Mouse (Mus musculus): ENCODE measurements at regions not wholly inside any gene's neighbourhood (a gene's known extent, or its start where the extent isn't known, plus 50 kb on each side); places are given as distances from the start of the nearest gene placed in this dataset.

DNA sequence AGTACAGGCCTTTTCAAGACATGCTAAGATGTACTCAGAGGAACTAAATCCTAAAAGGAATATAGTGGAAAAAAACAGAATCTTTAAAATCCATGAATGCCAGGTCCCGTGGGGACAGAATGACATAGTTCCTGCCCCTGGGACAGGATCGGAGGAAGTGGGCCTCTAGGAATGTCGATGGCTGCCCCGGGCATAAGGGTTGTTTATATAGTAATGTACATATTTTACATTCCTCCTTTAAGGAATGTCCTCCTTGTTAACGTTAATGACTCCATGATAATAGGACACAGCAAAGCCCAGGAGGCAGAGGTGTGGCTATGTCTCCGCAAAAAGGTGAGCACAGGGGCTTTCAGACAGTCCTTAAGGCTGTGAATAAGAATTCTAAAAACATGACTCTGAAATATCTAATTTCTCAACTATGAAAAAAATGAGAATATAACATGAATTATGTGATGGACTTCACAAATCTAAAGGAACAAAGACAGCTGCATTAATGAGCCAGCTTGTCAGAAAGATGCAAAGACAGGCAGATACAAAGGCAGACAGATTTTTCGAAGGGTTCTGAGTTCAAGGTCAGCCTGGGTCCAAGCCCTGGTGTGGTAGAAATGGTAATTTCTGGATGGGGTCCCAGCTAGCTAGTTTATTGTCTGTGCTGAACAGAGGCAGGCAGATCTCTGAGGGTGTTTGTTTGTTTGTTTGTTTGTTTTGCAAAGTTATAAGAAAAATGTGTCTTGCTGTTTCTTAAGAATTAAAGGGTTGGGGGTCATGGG is 111.3 kb upstream of the Pcgf5 start:
- Histone ChIP-seq H3K4me3 (replicated peaks) (no peak overlapping the region), H3K9me3 (no peaks in the 10 kb centered on the region), H3K9ac (no peak overlapping the region), H3K4me1 (0 out of 2 replicates have a peak, but pooled peaks cover 3% of the 10 kb centered on the region), H3K27me3 (replicated peaks) (no peaks in the 10 kb centered on the region), H3K4me2 (no peak overlapping the region), H3K27ac (no peak overlapping the region), H3K36me3 (no peaks in the 10 kb centered on the region)
- 21% methylated on average over 7 of the region's 7 CpGs for WGBS
- ATAC-seq (ENCODE audit: insufficient read depth, low FRiP score, low read depth), result no peak

GRCm38 (mm10) chr19:36237751-36238150 is 110.4 kb upstream of the Pcgf5 start:
- no peaks in the 10 kb centered on the region for H3K9me3 ChIP-seq
- H3K27me3 ChIP-seq (replicated peaks), result no peaks in the 10 kb centered on the region
- WGBS, result 49% methylated on average over 3 of the region's 3 CpGs
- ATAC-seq (ENCODE audit: insufficient read depth, low FRiP score, low read depth), result no peak
- no peaks in the 10 kb centered on the region for H3K36me3 ChIP-seq
- no peak overlapping the region for H3K4me2 ChIP-seq
- no peak overlapping the region for H3K4me3 ChIP-seq (replicated peaks)
- H3K4me1 ChIP-seq, result 0 out of 2 replicates have a peak, but pooled peaks cover 3% of the 10 kb centered on the region
- H3K27ac ChIP-seq, result no peak overlapping the region
- no peak overlapping the region for H3K9ac ChIP-seq

- Histone ChIP-seq H3K4me3 (replicated peaks) (no peak overlapping the region), H3K27ac (no peak overlapping the region), H3K9ac (no peak overlapping the region), H3K9me3 (no peaks in the 10 kb centered on the region), H3K36me3 (no peaks in the 10 kb centered on the region), H3K4me1 (0 out of 2 replicates have a peak, but pooled peaks cover 3% of the 10 kb centered on the region), H3K4me2 (no peak overlapping the region), H3K27me3 (replicated peaks) (no peaks in the 10 kb centered on the region)
- WGBS, result 68% methylated on average over 3 of the region's 3 CpGs
- no peak for ATAC-seq (ENCODE audit: insufficient read depth, low FRiP score, low read depth)
Observed at GRCm38 (mm10) chr19:36238536-36238935, 109.6 kb upstream of the Pcgf5 start.

DNA sequence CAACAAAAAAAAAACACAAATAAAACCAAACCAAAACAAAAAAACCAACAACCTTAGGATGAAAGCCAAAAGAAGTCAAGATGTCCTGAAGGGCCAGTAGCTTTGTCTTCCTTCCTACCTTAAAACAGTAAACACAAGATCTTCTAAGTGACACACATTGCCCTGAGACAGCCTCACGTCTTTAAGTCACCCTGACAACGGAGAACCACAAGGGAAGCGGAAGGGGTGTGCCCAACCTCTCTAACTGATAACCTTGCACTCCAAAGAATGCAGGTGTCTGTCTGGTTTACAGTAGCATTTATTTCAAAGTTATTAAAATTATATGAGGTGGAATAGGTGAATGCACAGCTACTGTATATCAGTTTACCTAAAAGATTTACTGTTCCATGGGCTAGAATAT is 105.7 kb upstream of the Pcgf5 start:
- H3K36me3 ChIP-seq, result no peaks in the 10 kb centered on the region
- H3K4me1 ChIP-seq, result no peaks in the 10 kb centered on the region
- WGBS, result 70% methylated on average over 3 of the region's 3 CpGs
- ATAC-seq (ENCODE audit: insufficient read depth, low FRiP score, low read depth), result no peak
- no peak overlapping the region for H3K4me2 ChIP-seq
- no peak overlapping the region for H3K9ac ChIP-seq
- no peak overlapping the region for H3K27ac ChIP-seq
- H3K4me3 ChIP-seq (replicated peaks), result no peak overlapping the region
- H3K27me3 ChIP-seq (replicated peaks), result no peaks in the 10 kb centered on the region
- H3K9me3 ChIP-seq, result no peaks in the 10 kb centered on the region

GRCm38 (mm10) chr19:36242946-36243345 is 105.2 kb upstream of the Pcgf5 start:
- H3K9ac ChIP-seq, result no peak overlapping the region
- 61% methylated on average over 5 of the region's 5 CpGs for WGBS
- H3K9me3 ChIP-seq, result no peaks in the 10 kb centered on the region
- H3K4me1 ChIP-seq, result no peaks in the 10 kb centered on the region
- H3K27ac ChIP-seq, result no peak overlapping the region
- no peaks in the 10 kb centered on the region for H3K27me3 ChIP-seq (replicated peaks)
- H3K36me3 ChIP-seq, result no peaks in the 10 kb centered on the region
- no peak for ATAC-seq (ENCODE audit: insufficient read depth, low FRiP score, low read depth)
- no peak overlapping the region for H3K4me2 ChIP-seq
- H3K4me3 ChIP-seq (replicated peaks), result no peak overlapping the region

DNA sequence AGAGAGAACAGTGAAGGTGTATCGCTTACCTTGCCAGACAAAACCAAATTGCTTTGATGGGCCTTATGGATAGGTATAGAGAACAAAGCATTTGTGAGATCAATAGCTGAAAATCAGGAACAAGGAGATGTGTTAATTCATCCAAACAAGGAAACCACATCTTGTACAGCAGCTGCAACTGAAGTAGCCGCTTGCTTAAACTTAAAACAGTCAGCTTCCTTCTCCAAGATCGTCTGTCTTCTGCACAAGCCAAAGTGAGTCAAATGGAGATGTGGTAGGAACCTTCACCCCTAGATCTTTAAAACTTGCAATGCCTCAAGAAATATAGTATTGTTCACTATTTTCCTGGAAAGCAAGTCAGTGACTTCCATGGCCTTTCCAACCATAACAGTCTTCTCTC is 95.6 kb upstream of the Pcgf5 start:
- H3K36me3 ChIP-seq, result no peaks in the 10 kb centered on the region
- H3K9me3 ChIP-seq, result no peaks in the 10 kb centered on the region
- no peak overlapping the region for H3K9ac ChIP-seq
- H3K27ac ChIP-seq, result no peak overlapping the region
- ATAC-seq (ENCODE audit: insufficient read depth, low FRiP score, low read depth), result no peak
- no peaks in the 10 kb centered on the region for H3K4me1 ChIP-seq
- no peaks in the 10 kb centered on the region for H3K27me3 ChIP-seq (replicated peaks)
- 81% methylated on average over 3 of the region's 3 CpGs for WGBS
- H3K4me3 ChIP-seq (replicated peaks), result no peak overlapping the region
- H3K4me2 ChIP-seq, result no peak overlapping the region

GRCm38 (mm10) chr19:36257748-36258538 is 90.2 kb upstream of the Pcgf5 start:
- no peak for ATAC-seq (ENCODE audit: insufficient read depth, low FRiP score, low read depth)
- WGBS, result 58% methylated on average over 10 of the region's 10 CpGs

DNA sequence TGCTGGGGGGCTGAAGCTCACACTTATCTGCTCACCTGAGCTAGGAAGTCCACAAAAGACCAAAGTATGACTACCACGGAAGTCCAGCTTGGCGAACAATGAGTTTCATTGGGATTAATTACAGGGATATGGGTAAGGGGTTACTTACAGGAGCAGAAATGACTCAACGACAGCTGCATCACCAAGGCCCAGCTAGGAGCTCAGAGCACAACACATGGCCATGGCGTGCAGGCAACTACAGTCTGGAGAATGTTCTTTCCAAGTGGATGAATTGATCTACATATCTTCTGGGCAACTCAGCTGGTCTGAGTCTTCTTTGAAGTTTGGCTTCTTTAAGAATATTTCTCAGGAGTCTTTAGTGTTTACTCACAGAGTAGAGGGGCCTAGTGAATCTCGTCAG is 86.3 kb upstream of the Pcgf5 start:
- H3K4me2 ChIP-seq, result no peak overlapping the region
- ATAC-seq (ENCODE audit: insufficient read depth, low FRiP score, low read depth), result no peak
- no peak overlapping the region for H3K9ac ChIP-seq
- no peaks in the 10 kb centered on the region for H3K36me3 ChIP-seq
- H3K4me3 ChIP-seq (replicated peaks), result no peak overlapping the region
- no peaks in the 10 kb centered on the region for H3K9me3 ChIP-seq
- no peaks in the 10 kb centered on the region for H3K4me1 ChIP-seq
- 79% methylated on average over 5 of the region's 5 CpGs for WGBS
- no peak overlapping the region for H3K27ac ChIP-seq
- H3K27me3 ChIP-seq (replicated peaks), result no peaks in the 10 kb centered on the region

More at GRCm38 (mm10) chr19:36257748-36258538, 90.2 kb upstream of the Pcgf5 start:
- Histone ChIP-seq H3K9ac (no peak overlapping the region), H3K4me1 (no peaks in the 10 kb centered on the region), H3K27ac (no peak overlapping the region), H3K27me3 (replicated peaks) (no peaks in the 10 kb centered on the region), H3K36me3 (no peaks in the 10 kb centered on the region), H3K9me3 (no peaks in the 10 kb centered on the region), H3K4me2 (no peak overlapping the region), H3K4me3 (replicated peaks) (no peak overlapping the region)

DNA sequence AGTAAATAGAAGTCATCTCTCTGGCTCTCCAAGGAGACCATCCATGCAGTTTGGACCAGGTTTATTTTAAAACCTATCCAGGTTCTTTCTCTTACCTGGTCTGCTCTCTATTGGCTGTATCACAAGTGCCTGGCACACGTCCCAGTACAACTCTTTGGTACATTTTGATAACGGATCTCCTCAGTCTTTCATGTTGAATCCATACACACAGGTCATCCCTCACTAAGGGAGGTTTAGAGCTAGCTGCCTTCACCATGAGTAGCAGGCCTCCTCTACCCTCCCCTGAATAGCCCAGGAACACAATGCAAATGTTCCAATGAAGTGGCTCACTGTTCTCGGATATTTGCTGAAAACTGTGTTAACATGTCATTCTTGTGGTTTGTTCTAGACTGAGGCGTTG is 84.2 kb upstream of the Pcgf5 start:
- WGBS, result 71% methylated on average over 4 of the region's 4 CpGs
- Histone ChIP-seq H3K27ac (no peak overlapping the region), H3K4me1 (no peaks in the 10 kb centered on the region), H3K27me3 (replicated peaks) (no peaks in the 10 kb centered on the region), H3K4me2 (no peak overlapping the region), H3K36me3 (no peaks in the 10 kb centered on the region), H3K9me3 (no peaks in the 10 kb centered on the region), H3K4me3 (replicated peaks) (no peak overlapping the region), H3K9ac (no peak overlapping the region)
- no peak for ATAC-seq (ENCODE audit: insufficient read depth, low FRiP score, low read depth)

DNA sequence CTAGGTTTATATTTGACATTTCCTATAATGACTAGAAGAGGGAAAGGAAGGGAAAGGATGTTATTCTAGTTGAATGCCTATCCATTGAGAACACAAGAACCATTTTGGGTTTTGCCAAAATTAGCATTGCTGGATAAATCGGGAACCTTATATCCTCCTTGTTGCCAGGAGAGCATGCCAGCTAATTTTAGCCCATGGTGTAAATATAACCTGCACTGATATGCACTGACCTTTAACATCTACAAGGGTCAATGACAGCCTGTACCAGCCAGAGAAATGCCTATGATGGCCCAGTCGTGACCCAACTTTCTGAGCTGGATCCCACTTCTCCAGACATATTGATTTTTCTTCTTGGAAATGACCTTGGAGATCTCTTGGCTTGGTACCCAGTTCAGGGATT is 83.7 kb upstream of the Pcgf5 start:
- Histone ChIP-seq H3K27ac (no peak overlapping the region), H3K27me3 (replicated peaks) (no peaks in the 10 kb centered on the region), H3K4me2 (no peak overlapping the region), H3K9ac (no peak overlapping the region), H3K4me1 (no peaks in the 10 kb centered on the region), H3K9me3 (no peaks in the 10 kb centered on the region), H3K36me3 (no peaks in the 10 kb centered on the region), H3K4me3 (replicated peaks) (no peak overlapping the region)
- 67% methylated on average over 2 of the region's 2 CpGs for WGBS
- no peak for ATAC-seq (ENCODE audit: insufficient read depth, low FRiP score, low read depth)

GRCm38 (mm10) chr19:36265276-36265675 is 82.8 kb upstream of the Pcgf5 start:
- H3K4me1 ChIP-seq, result no peaks in the 10 kb centered on the region
- no peak overlapping the region for H3K9ac ChIP-seq
- ATAC-seq (ENCODE audit: insufficient read depth, low FRiP score, low read depth), result no peak
- H3K27me3 ChIP-seq (replicated peaks), result no peaks in the 10 kb centered on the region
- no peak overlapping the region for H3K4me2 ChIP-seq
- H3K36me3 ChIP-seq, result no peaks in the 10 kb centered on the region
- H3K9me3 ChIP-seq, result no peaks in the 10 kb centered on the region
- no peak overlapping the region for H3K27ac ChIP-seq
- 83% methylated on average over 1 of the region's 1 CpGs for WGBS
- H3K4me3 ChIP-seq (replicated peaks), result no peak overlapping the region

DNA sequence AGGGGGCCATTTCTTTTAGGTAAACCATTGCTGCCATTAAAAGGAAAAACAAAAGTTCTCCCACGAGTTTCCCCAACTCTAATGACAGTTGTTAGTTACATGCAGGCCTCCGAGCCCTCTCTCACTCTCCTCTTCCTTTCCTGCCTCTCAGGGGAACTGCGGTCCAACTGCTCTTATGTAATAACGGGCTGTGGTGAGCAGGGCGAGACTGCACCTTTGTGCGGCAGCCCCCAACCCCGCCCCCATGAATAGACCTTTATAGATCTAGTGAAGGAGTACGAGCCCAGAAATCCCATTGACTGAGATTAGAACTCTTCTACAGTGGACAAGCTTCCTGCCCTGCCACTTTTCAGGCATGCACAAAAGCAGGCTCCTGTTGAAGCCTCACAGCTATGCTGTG is 81.8 kb upstream of the Pcgf5 start:
- Histone ChIP-seq H3K36me3 (no peaks in the 10 kb centered on the region), H3K27me3 (replicated peaks) (no peaks in the 10 kb centered on the region), H3K9ac (no peak overlapping the region), H3K4me3 (replicated peaks) (no peak overlapping the region), H3K27ac (no peak overlapping the region), H3K9me3 (no peaks in the 10 kb centered on the region), H3K4me1 (no peaks in the 10 kb centered on the region), H3K4me2 (no peak overlapping the region)
- no peak for ATAC-seq (ENCODE audit: insufficient read depth, low FRiP score, low read depth)
- WGBS, result 60% methylated on average over 8 of the region's 8 CpGs

Measured in stomach, embryonic 15.5 days (tissue).